Mouse (Mus musculus): ENCODE data around the gene Fkbp7. TPM values are rescaled to one million over a fixed set of nuclear protein-coding genes. Genes with fewer than 3 reads are reported as not detected.
"Not testable (repeated sequence)": the region's sequence is repeated elsewhere in the genome, so short reads cannot be mapped to it uniquely, and the experiment has no call there.

Gene Fkbp7
- polyA plus RNA-seq, 1 experiment from 2014 or later: 69.0 TPM

GRCm38 (mm10) chr2:76630293-76630692, 42.6 kb downstream of the Fkbp7 start:
- Histone ChIP-seq H3K36me3 (ENCODE audit: insufficient read depth) (peaks cover 75% of the 10 kb centered on the region), H3K27me3 (ENCODE audit: insufficient read depth, low read length) (no peaks in the 10 kb centered on the region), H3K9me3 (ENCODE audit: low read depth, low read length) (no peaks in the 10 kb centered on the region; the same call in 1 of the 2 replicates), H3K27ac (ENCODE audit: low read depth) (no peak overlapping the region), H3K9ac (no peak overlapping the region), H3K4me1 (ENCODE audit: insufficient read depth) (no peaks in the 10 kb centered on the region), H3K4me2 (no peak overlapping the region), H3K4me3 (ENCODE audit: low read depth, low read length) (no peak overlapping the region)
- 87% methylated on average over 12 of the region's 12 CpGs for WGBS
- ATAC-seq (ENCODE audit: insufficient read depth): no peak
- TF ChIP-seq CTCF (IDR thresholded peaks at IDR 0.05; ENCODE audit: low read depth): no peak
- DNase-seq: no peak

- H3K36me3 ChIP-seq (ENCODE audit: insufficient read depth): peaks cover 24% of the 10 kb centered on the region
- not testable (repeated sequence) for H3K9ac ChIP-seq; H3K4me1 ChIP-seq (ENCODE audit: insufficient read depth); H3K27ac ChIP-seq (ENCODE audit: low read depth); H3K4me2 ChIP-seq; H3K27me3 ChIP-seq (ENCODE audit: insufficient read depth, low read length); DNase-seq; ATAC-seq (ENCODE audit: insufficient read depth); H3K4me3 ChIP-seq (ENCODE audit: low read depth, low read length); H3K9me3 ChIP-seq (ENCODE audit: low read depth, low read length)
- WGBS: 85% methylated on average over 2 of the region's 2 CpGs
Observed at GRCm38 (mm10) chr2:76622316-76622715, 50.6 kb downstream of the Fkbp7 start.

- WGBS: 78% methylated on average over 1 of the region's 1 CpGs
- ATAC-seq (ENCODE audit: insufficient read depth) (no peak), DNase-seq (no peak)
- no peak overlapping the region for H3K9ac ChIP-seq
- H3K36me3 ChIP-seq (ENCODE audit: insufficient read depth): 0 out of 2 replicates have a peak, but pooled peaks cover 19% of the 10 kb centered on the region
- H3K4me3 ChIP-seq (ENCODE audit: low read depth, low read length): no peak overlapping the region
- H3K4me2 ChIP-seq: no peak overlapping the region
- no peaks in the 10 kb centered on the region for H3K27me3 ChIP-seq (ENCODE audit: insufficient read depth, low read length)
- no peak overlapping the region for H3K27ac ChIP-seq (ENCODE audit: low read depth)
- no peaks in the 10 kb centered on the region for H3K4me1 ChIP-seq (ENCODE audit: insufficient read depth)
- TF ChIP-seq CTCF (IDR thresholded peaks at IDR 0.05; ENCODE audit: low read depth): no peak
- H3K9me3 ChIP-seq (ENCODE audit: low read depth, low read length): no peaks in the 10 kb centered on the region; the same call in 1 of the 2 replicates
Observed at GRCm38 (mm10) chr2:76621724-76622123, 51.2 kb downstream of the Fkbp7 start.

GRCm38 (mm10) chr2:76620188-76620587, 52.7 kb downstream of the Fkbp7 start:
- 79% methylated on average over 5 of the region's 5 CpGs for WGBS
- Histone ChIP-seq H3K27ac (ENCODE audit: low read depth) (no peak overlapping the region), H3K4me3 (ENCODE audit: low read depth, low read length) (no peak overlapping the region), H3K4me1 (ENCODE audit: insufficient read depth) (no peaks in the 10 kb centered on the region), H3K4me2 (no peak overlapping the region), H3K9me3 (ENCODE audit: low read depth, low read length) (no peaks in the 10 kb centered on the region), H3K9ac (no peak overlapping the region), H3K27me3 (ENCODE audit: insufficient read depth, low read length) (no peaks in the 10 kb centered on the region), H3K36me3 (ENCODE audit: insufficient read depth) (0 out of 2 replicates have a peak, but pooled peaks cover 13% of the 10 kb centered on the region)
- no peak for ATAC-seq (ENCODE audit: insufficient read depth)
- no peak for TF ChIP-seq CTCF (IDR thresholded peaks at IDR 0.05; ENCODE audit: low read depth)
- no peak for DNase-seq

GRCm38 (mm10) chr2:76618078-76618477, 54.8 kb downstream of the Fkbp7 start:
- no peaks in the 10 kb centered on the region for H3K27me3 ChIP-seq (ENCODE audit: insufficient read depth, low read length)
- no peak overlapping the region for H3K9ac ChIP-seq
- no peak overlapping the region for H3K27ac ChIP-seq (ENCODE audit: low read depth)
- no peak overlapping the region for H3K4me3 ChIP-seq (ENCODE audit: low read depth, low read length)
- ATAC-seq (ENCODE audit: insufficient read depth) (no peak), DNase-seq (peak; percentile 87)
- H3K4me1 ChIP-seq (ENCODE audit: insufficient read depth): no peaks in the 10 kb centered on the region
- 27% methylated on average over 1 of the region's 1 CpGs for WGBS
- peak; percentile 80 for TF ChIP-seq CTCF (IDR thresholded peaks at IDR 0.05; ENCODE audit: low read depth)
- H3K9me3 ChIP-seq (ENCODE audit: low read depth, low read length): no peaks in the 10 kb centered on the region
- 0 out of 2 replicates have a peak, but pooled peaks cover 5% of the 10 kb centered on the region for H3K36me3 ChIP-seq (ENCODE audit: insufficient read depth)
- H3K4me2 ChIP-seq: no peak overlapping the region

Other genes with a start within 250 kb of the Fkbp7 start
- gene Prkra, start 25.1 kb downstream of the Fkbp7 start, polyA plus RNA-seq (2014; fragmentation: Nextera tagmentation; extraction: Ambion mirVana): 77.3 and 79.4 TPM in 2 replicates
- gene Pjvk, start 24.6 kb downstream of the Fkbp7 start, polyA plus RNA-seq (2014; fragmentation: Nextera tagmentation; extraction: Ambion mirVana): 0.78 and 0.88 TPM in 2 replicates
- gene Plekha3, start 2.2 kb upstream of the Fkbp7 start, polyA plus RNA-seq (2014; fragmentation: Nextera tagmentation; extraction: Ambion mirVana): 13.8 and 14.1 TPM in 2 replicates